Mouse (Mus musculus) lung, embryonic 14.5 days (tissue): Measurements from ENCODE around the gene Slc35c2. TPM values are rescaled to one million over a fixed set of nuclear protein-coding genes. Genes with fewer than 3 reads are reported as not detected.

Experiments used
- ATAC-seq: fragments of 200-750 bp; cut with Nextera tagmentation; 2 replicates; pipeline ENCODE4 v1.8.0; 2017; ENCODE audit warnings: mild to moderate bottlenecking, moderate TSS enrichment, moderate library complexity; ENCODE audit not compliant: insufficient read depth
- DNase-seq: peaks from one replicate; pipeline ENCODE4 v3.0.0-alpha.2; 2015
- H3K27ac ChIP-seq: fragments of 300-500 bp; sonication (generic); 2 replicates; pipeline ENCODE4 v1.5.1; 2014; ENCODE audit warnings: low read depth, mild to moderate bottlenecking, moderate library complexity
- H3K27me3 ChIP-seq: fragments of 300-500 bp; sonication (generic); 2 replicates; pipeline ENCODE4 v1.6.1; 2014; ENCODE audit warnings: low read length, control low read depth; ENCODE audit not compliant: insufficient read depth
- H3K36me3 ChIP-seq: fragments of 300-500 bp; sonication (generic); 2 replicates; pipeline ENCODE4 v1.6.1; 2014; ENCODE audit warnings: control low read depth; ENCODE audit not compliant: insufficient read depth
- H3K4me1 ChIP-seq: fragments of 300-500 bp; sonication (generic); 2 replicates; pipeline ENCODE4 v1.6.1; 2014; ENCODE audit warnings: antibody characterized with exemption, control low read depth; ENCODE audit not compliant: insufficient read depth
- H3K4me2 ChIP-seq: fragments of 300-500 bp; sonication (generic); 2 replicates; pipeline ENCODE4 v1.6.1; 2014; ENCODE audit warnings: mild to moderate bottlenecking
- H3K4me3 ChIP-seq: fragments of 300-500 bp; sonication (generic); 2 replicates; pipeline ENCODE4 v1.5.1; 2014; ENCODE audit warnings: low read depth, low read length
- H3K9ac ChIP-seq: fragments of 300-500 bp; sonication (generic); 2 replicates; pipeline ENCODE4 v1.6.1; 2014
- H3K9me3 ChIP-seq: fragments of 300-500 bp; sonication (generic); 2 replicates; pipeline ENCODE4 v1.6.1; 2016; ENCODE audit warnings: low read depth, low read length, control low read depth
- CTCF ChIP-seq: IDR thresholded peaks from 2 replicates; pipeline ENCODE4 v1.5.1; 2016; ENCODE audit warnings: antibody characterized with exemption, low read depth
- WGBS: fragments of 180-500 bp; shearing (Covaris S2); extraction: QIAGEN DNeasy Blood & Tissue Kit; methylation state at CpG from one replicate; pipeline ENCODE4 v1.1.7; 2014; 5-methylcytosine and 5-hydroxymethylcytosine counted together
- polyA plus RNA-seq: library from polyadenylated mRNA; unstranded; fragments of >200 nt; fragmentation: Nextera tagmentation; extraction: Ambion mirVana; gene quantifications from 2 replicates; pipeline ENCODE4 v1.2.1, GENCODE M21; 2014

Gene Slc35c2
- polyA plus RNA-seq, 1 experiment from 2014 or later, result 51.9 TPM

DNA sequence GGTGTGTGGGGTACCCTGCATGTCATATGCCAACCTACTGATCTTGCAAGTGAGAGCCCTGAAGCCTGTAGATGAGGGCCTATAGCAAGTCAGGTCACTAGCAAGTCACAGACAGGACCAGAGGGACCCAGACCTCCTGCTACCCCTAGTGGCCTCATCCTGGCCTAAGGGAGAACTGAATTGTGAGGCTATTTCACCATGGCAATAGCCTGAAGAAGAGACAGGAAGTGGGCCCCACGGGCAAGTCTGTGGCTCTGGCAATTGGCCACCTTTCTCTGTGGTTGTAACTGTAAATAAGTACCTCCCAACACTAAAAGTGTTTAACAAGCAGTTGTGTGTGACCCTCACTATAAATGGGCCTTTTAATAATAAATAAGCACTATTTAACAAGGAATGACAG lies 36.8 kb downstream of the Slc35c2 start:
- WGBS, result 19% methylated on average over 1 of the region's 1 CpGs
- ATAC-seq (no peak), DNase-seq (peak; percentile 52)
- no peak overlapping the region for H3K4me3 ChIP-seq
- H3K9ac ChIP-seq, result no peak overlapping the region
- H3K27ac ChIP-seq, result no peak overlapping the region
- peaks cover 31% of the 10 kb centered on the region for H3K27me3 ChIP-seq
- 0 out of 2 replicates have a peak, but pooled peaks cover 3% of the 10 kb centered on the region for H3K4me1 ChIP-seq
- no peaks in the 10 kb centered on the region for H3K9me3 ChIP-seq
- H3K4me2 ChIP-seq, result no peak overlapping the region
- H3K36me3 ChIP-seq, result no peaks in the 10 kb centered on the region
- 0 out of 2 replicates have a peak, but pooled peaks have one; percentile 17 for TF ChIP-seq CTCF

DNA sequence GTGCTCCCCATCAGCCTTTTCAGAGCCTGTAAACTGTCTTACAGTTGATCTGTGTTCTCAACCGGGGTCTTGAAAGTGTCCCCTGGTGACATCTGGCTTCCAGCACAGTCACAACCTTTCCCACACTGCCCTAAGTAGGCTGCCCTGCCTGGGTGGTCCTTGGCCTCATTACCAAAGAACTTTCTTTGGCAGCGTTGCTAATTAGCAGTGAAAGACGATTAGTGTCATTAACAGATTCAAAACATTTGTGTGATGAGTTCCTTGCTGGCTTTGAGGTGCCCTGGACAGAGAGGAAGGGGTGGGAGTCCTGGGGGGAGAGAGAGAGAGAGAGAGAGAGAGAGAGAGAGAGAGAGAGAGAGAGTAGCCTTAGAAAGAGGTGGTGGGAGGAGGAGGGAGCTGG lies 38.7 kb downstream of the Slc35c2 start:
- DNase-seq, result peak; percentile 86

DNA sequence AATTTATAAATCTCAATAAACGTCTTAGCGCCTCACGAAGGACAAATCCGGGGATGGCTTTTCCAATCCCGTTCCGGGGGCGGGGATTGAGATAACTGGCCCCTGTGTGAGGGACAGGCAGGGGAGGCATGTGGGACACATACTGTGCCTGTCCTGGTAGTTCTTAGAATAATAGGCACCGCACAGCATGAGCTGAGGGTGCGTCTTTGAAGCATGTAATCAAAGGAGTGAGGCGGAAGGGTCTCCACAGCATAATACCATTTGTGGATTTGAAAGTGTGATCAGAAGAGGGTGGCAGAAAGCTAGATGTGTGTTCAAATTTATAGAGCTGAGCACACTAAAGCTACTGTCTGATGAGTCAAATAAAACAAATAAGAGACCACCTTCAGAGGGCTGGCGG lies 41.3 kb downstream of the Slc35c2 start:
- no peak for DNase-seq
- Histone ChIP-seq H3K36me3 (no peaks in the 10 kb centered on the region), H3K9me3 (no peaks in the 10 kb centered on the region), H3K27me3 (peaks cover 44% of the 10 kb centered on the region), H3K4me2 (no peak overlapping the region), H3K27ac (no peak overlapping the region), H3K4me3 (no peak overlapping the region), H3K9ac (no peak overlapping the region), H3K4me1 (0 out of 2 replicates have a peak, but pooled peaks cover 6% of the 10 kb centered on the region)
- no peak for TF ChIP-seq CTCF
- no peak for ATAC-seq
- 15% methylated on average over 11 of the region's 11 CpGs for WGBS

More for the DNA sequence above, 38.7 kb downstream of the Slc35c2 start:
- Histone ChIP-seq H3K4me3 (no peak overlapping the region), H3K9ac (no peak overlapping the region), H3K27me3 (peaks cover 33% of the 10 kb centered on the region), H3K9me3 (no peaks in the 10 kb centered on the region), H3K36me3 (no peaks in the 10 kb centered on the region), H3K27ac (no peak overlapping the region), H3K4me1 (0 out of 2 replicates have a peak, but pooled peaks cover 3% of the 10 kb centered on the region), H3K4me2 (no peak overlapping the region)
- WGBS, result 15% methylated on average over 3 of the region's 3 CpGs
- no peak for TF ChIP-seq CTCF
- ATAC-seq, result peak; percentile 84

DNA sequence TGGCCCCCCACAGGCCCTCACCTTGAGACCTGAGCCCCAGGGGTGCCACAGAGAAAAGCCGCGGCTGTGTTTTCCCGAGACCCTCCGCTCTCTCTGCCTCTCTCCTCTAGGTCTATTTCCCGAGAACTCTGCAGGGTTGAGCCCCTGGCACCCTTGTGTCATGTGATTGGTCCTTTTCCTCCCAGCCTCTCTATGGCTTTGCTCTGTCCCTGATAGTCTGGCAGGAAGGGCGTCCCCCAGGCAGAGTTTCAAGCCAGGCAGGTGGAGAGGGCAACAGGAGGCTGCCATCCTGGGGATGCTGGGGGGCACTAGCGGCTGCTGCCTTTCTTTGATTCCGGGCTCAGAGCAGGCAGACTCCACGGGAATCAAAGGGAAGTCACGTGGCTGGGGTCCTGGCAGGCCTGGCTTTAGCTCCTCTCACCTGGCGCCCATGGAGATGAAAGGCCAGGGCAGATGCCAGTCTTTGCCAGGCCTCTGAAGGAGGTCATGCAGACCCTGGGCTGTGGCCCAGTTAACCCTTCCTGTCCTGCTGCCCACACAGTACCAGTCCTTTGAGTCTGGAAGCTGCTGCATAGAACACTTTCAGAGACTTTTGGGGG lies 44.4 kb downstream of the Slc35c2 start:
- Histone ChIP-seq H3K9ac (no peak overlapping the region), H3K4me3 (no peak overlapping the region), H3K27ac (no peak overlapping the region), H3K9me3 (no peaks in the 10 kb centered on the region), H3K27me3 (peaks cover 76% of the 10 kb centered on the region), H3K4me2 (no peak overlapping the region), H3K36me3 (no peaks in the 10 kb centered on the region), H3K4me1 (0 out of 2 replicates have a peak, but pooled peaks cover 3% of the 10 kb centered on the region)
- ATAC-seq (no peak), DNase-seq (no peak)
- WGBS, result 3% methylated on average over 11 of the region's 11 CpGs
- TF ChIP-seq CTCF, result no peak

DNA sequence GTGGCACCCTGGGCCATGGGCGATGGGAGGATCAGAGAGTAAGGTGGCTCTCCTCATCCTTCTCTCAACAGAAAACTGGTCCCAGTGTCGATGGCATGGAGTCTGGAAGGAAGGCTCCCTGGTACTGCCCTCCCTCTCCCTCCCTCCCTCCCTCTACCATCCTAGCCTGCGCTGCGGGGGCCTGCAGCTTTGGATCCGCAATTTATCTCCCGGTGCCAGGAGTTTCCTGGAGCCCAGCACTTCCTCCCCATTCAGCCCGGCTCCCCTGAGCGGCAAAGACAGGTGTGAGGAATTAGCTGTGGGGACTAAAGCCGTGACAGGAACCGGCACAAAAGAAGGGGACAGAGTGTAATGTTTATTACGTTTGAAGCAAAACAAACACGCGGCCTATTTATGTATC lies 45.1 kb downstream of the Slc35c2 start:
- Histone ChIP-seq H3K4me1 (0 out of 2 replicates have a peak, but pooled peaks cover 3% of the 10 kb centered on the region), H3K36me3 (no peaks in the 10 kb centered on the region), H3K4me3 (no peak overlapping the region), H3K9ac (no peak overlapping the region), H3K27ac (no peak overlapping the region), H3K4me2 (no peak overlapping the region), H3K27me3 (peaks cover 82% of the 10 kb centered on the region), H3K9me3 (no peaks in the 10 kb centered on the region)
- under 1% methylated on average over 13 of the region's 13 CpGs for WGBS
- TF ChIP-seq CTCF, result no peak
- no peak for ATAC-seq
- no peak for DNase-seq

GRCm38 (mm10) chr2:165241786-165242185 lies 45.9 kb downstream of the Slc35c2 start:
- no peak for TF ChIP-seq CTCF
- no peaks in the 10 kb centered on the region for H3K9me3 ChIP-seq
- H3K4me2 ChIP-seq, result no peak overlapping the region
- 0 out of 2 replicates have a peak, but pooled peaks cover 3% of the 10 kb centered on the region for H3K4me1 ChIP-seq
- no peak overlapping the region for H3K9ac ChIP-seq
- peaks cover 88% of the 10 kb centered on the region for H3K27me3 ChIP-seq
- H3K4me3 ChIP-seq, result no peak overlapping the region
- ATAC-seq (no peak), DNase-seq (no peak)
- H3K36me3 ChIP-seq, result no peaks in the 10 kb centered on the region
- 35% methylated on average over 7 of the region's 7 CpGs for WGBS
- no peak overlapping the region for H3K27ac ChIP-seq

DNA sequence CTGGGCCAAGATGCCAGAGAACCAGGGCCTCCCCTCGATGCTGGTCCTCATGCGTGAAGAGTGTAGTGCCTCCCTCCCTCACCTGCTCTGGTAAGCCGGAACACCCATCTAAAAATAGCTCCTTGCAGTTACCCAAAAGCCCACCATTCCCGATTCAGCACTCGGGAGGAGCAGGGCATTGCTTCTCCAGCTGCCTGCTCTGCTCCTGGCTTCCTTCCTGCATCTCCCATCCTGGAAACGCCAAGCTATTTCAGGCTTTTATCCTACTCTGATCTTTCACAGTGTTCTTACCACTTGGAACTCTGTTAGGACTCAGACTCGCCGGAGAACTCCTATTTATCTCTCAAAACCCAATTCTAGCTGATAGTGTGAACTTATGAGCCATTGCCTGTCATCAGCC lies 47.3 kb downstream of the Slc35c2 start:
- Histone ChIP-seq H3K9me3 (no peaks in the 10 kb centered on the region), H3K27ac (no peak overlapping the region), H3K4me1 (0 out of 2 replicates have a peak, but pooled peaks cover 3% of the 10 kb centered on the region), H3K36me3 (no peaks in the 10 kb centered on the region), H3K9ac (no peak overlapping the region), H3K4me2 (no peak overlapping the region), H3K4me3 (no peak overlapping the region), H3K27me3 (peaks cover 93% of the 10 kb centered on the region)
- 29% methylated on average over 8 of the region's 8 CpGs for WGBS
- DNase-seq, result no peak
- no peak for TF ChIP-seq CTCF
- no peak for ATAC-seq
